Mouse (Mus musculus) MEL (cell line): ENCODE results near the gene Npl.

Experiments used
- CTCF ChIP-seq, 3 experiments: IDR thresholded peaks in 2 of 3; conservative IDR thresholded peaks in 1 of 3; 2 replicates each; pipeline ENCODE4 v1.5.1; 2011 to 2012; ENCODE audit warnings: low read length in 3 of 3, low read depth in 2 of 3, mild to moderate bottlenecking in 2 of 3, improper control_type of control experiment in 1 of 3, inconsistent platforms in 1 of 3, mixed read lengths in 1 of 3, moderate library complexity in 1 of 3; ENCODE audit not compliant: control insufficient read depth in 1 of 3, insufficient read depth in 1 of 3, poor library complexity in 1 of 3, severe bottlenecking in 1 of 3
- GATA1 ChIP-seq: IDR thresholded peaks from 2 replicates; pipeline ENCODE4 v1.6.1; 2011; ENCODE audit warnings: low read depth, low read length, improper control_type of control experiment
- MEF2A ChIP-seq: IDR thresholded peaks from 2 replicates; pipeline ENCODE4 v1.6.1; 2014; ENCODE audit warnings: low read depth, mild to moderate bottlenecking, inconsistent platforms, low read length, improper control_type of control experiment; ENCODE audit not compliant: poor library complexity, insufficient replicate concordance, severe bottlenecking; ENCODE audit errors: extremely low read depth
- NELFE ChIP-seq: IDR thresholded peaks from 2 replicates; pipeline ENCODE4 v1.6.1; 2011; ENCODE audit warnings: low read depth, low read length, improper control_type of control experiment
- POLR2A ChIP-seq, 2 experiments: IDR thresholded peaks; 2 replicates each; pipeline ENCODE4 v1.6.1; 2011 to 2012; ENCODE audit warnings: low read length in 2 of 2, mild to moderate bottlenecking in 2 of 2, control low read depth in 1 of 2, improper control_type of control experiment in 1 of 2, low read depth in 1 of 2, moderate library complexity in 1 of 2; ENCODE audit not compliant: control insufficient read depth in 1 of 2, insufficient read depth in 1 of 2, poor library complexity in 1 of 2
- TAL1 ChIP-seq: IDR thresholded peaks from 2 replicates; pipeline ENCODE4 v1.6.1; 2012; ENCODE audit warnings: mild to moderate bottlenecking, inconsistent platforms, low read length, moderate library complexity, mixed read lengths
- ZMIZ1 ChIP-seq: IDR thresholded peaks from 2 replicates; pipeline ENCODE4 v1.6.1; 2012; ENCODE audit warnings: low read depth, mild to moderate bottlenecking, inconsistent platforms, low read length, improper control_type of control experiment, moderate library complexity

DNA sequence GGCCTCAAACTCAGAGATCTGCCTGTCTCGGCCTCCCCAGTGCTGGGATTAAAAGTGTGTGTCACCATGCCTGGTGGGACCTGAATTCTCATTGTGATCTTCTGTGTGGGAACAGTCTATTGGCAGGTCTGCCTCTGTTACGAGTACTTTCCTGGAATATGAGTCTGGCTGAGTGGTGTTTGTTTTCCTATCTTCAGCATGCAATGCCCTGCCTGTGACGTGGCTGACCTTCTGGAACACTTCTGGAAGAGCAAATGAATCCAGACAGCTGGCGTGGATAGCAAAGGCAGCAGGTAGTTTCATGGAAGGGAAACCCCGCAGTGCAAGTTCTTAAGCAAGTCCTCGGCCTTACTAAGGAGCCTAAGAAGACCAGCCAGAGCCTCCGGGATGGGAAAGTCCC is 9.9 kb upstream of the Npl start:
- TF ChIP-seq GATA1 (no peak), CTCF (IDR thresholded peaks at IDR 0.05 in 2 of 3, conservative IDR thresholded peaks at IDR 0.05 in 1 of 3; ENCODE audit: control insufficient read depth in 1 of 3, insufficient read depth in 1 of 3, low read depth in 2 of 3, low read length in 3 of 3, poor library complexity in 1 of 3, severe bottlenecking in 1 of 3) (no peak), TAL1 (no peak), NELFE (no peak), POLR2A (IDR thresholded peaks at IDR 0.05; ENCODE audit: control insufficient read depth in 1 of 2, insufficient read depth in 1 of 2, low read depth in 1 of 2, low read length in 2 of 2, poor library complexity in 1 of 2) (no peak), ZMIZ1 (no peak), MEF2A (no peak)
